ENCODE assay signal across 8 mouse cellular contexts in the genomic region with DNA sequence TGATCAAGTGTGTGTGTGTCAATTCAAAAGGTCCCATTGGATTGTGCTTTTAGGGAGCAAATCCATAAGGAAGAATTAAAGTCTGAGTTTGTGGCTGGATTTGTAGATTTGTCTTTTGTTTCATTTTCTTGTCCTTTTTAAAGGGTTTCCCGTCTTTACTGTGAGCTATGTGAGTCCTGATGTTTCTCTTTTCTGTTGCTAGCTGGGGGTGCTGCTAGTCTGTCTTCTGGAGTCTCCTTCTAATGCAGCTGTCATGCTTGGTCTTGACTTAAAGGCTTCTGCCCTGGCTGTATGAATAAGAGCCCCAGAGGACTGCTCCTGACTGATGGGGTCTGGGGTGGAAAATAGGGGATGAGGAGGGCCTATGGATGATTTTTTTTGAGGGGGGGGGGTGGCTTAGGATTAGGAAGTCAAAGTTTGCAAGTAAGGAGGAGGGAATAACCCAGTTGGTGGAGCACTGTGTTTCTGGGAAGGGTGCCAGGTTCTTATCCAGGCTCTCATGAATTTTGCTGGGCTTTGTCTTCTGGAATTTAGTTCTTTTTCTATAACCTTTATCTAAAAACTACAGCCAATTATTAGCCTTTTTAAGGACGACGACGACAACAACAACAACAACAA. TPM values are rescaled to one million over a fixed set of nuclear protein-coding genes. Genes with fewer than 3 reads are reported as not detected.
DNase-seq lines count a peak whose midpoint lies in the region; ATAC-seq lines count a peak whose summit lies in the region.

No protein-coding gene starts in this region.

- H3K9ac ChIP-seq in midbrain, embryonic 13.5 days (replicated peaks): no peak overlapping the region
- no peak overlapping the region for H3K9ac ChIP-seq in midbrain, embryonic 16.5 days (ENCODE audit: low read depth, low read length)
- no peak overlapping the region for H3K9ac ChIP-seq in kidney, embryonic 16.5 days (replicated peaks; ENCODE audit: low read length)
- H3K9ac ChIP-seq in midbrain, embryonic 14.5 days (replicated peaks; ENCODE audit: low read length): no peak overlapping the region

- WGBS in midbrain, embryonic 13.5 days: 78% methylated on average over 4 of the region's 4 CpGs
- WGBS in midbrain, embryonic 16.5 days: 76% methylated on average over 4 of the region's 4 CpGs
- WGBS in kidney, embryonic 16.5 days: 55% methylated on average over 4 of the region's 4 CpGs
- 77% methylated on average over 4 of the region's 4 CpGs for WGBS in midbrain, embryonic 14.5 days

- H3K4me1 ChIP-seq in midbrain, embryonic 13.5 days (replicated peaks): peaks cover 12% of the 10 kb centered on the region
- H3K4me1 ChIP-seq in midbrain, embryonic 16.5 days (ENCODE audit: control insufficient read depth, insufficient read depth, low read length): peaks cover 7% of the 10 kb centered on the region
- H3K4me1 ChIP-seq in kidney, embryonic 16.5 days (ENCODE audit: insufficient read depth, low read length): peaks cover 18% of the 10 kb centered on the region
- H3K4me1 ChIP-seq in midbrain, embryonic 14.5 days (ENCODE audit: control insufficient read depth, insufficient read depth, low read length): 0 out of 2 replicates have a peak, but pooled peaks cover 3% of the 10 kb centered on the region

- no peaks in the 10 kb centered on the region for H3K36me3 ChIP-seq in midbrain, embryonic 13.5 days
- H3K36me3 ChIP-seq in midbrain, embryonic 16.5 days (ENCODE audit: control insufficient read depth, insufficient read depth, low read length): no peaks in the 10 kb centered on the region
- no peaks in the 10 kb centered on the region for H3K36me3 ChIP-seq in kidney, embryonic 16.5 days (ENCODE audit: insufficient read depth, low read length)
- no peaks in the 10 kb centered on the region for H3K36me3 ChIP-seq in midbrain, embryonic 14.5 days (ENCODE audit: control insufficient read depth, insufficient read depth, low read length)

- peak overlapping the region; percentile 65; the same call in 1 of the 2 replicates for H3K27ac ChIP-seq in midbrain, embryonic 13.5 days
- H3K27ac ChIP-seq in midbrain, embryonic 16.5 days (ENCODE audit: low read length): no peak overlapping the region
- H3K27ac ChIP-seq in kidney, embryonic 16.5 days (ENCODE audit: low read length): peak overlapping the region; percentile 61
- no peak overlapping the region for H3K27ac ChIP-seq in midbrain, embryonic 14.5 days (replicated peaks; ENCODE audit: low read depth, low read length)

- no peaks in the 10 kb centered on the region for H3K27me3 ChIP-seq in midbrain, embryonic 13.5 days
- H3K27me3 ChIP-seq in midbrain, embryonic 16.5 days (ENCODE audit: control insufficient read depth, insufficient read depth, low read depth, low read length): no peaks in the 10 kb centered on the region
- H3K27me3 ChIP-seq in kidney, embryonic 16.5 days (ENCODE audit: insufficient read depth, low read length): no peaks in the 10 kb centered on the region
- H3K27me3 ChIP-seq in midbrain, embryonic 14.5 days (ENCODE audit: control insufficient read depth, insufficient read depth, low read length): no peaks in the 10 kb centered on the region

- DNase-seq in cerebellum, adult 18-20 months: peak; percentile 10 to 12
- DNase-seq in cerebellum, adult 11-12 months: no peak
- peak; percentile 39 for DNase-seq in heart, adult 8-10 months (ENCODE audit: low spot score)
- peak; percentile 47 for DNase-seq in midbrain, embryonic 14.5 days

- no peak for ATAC-seq in midbrain, embryonic 13.5 days
- no peak for ATAC-seq in midbrain, embryonic 16.5 days
- ATAC-seq in kidney, embryonic 16.5 days (ENCODE audit: low FRiP score, low TSS enrichment): no peak
- ATAC-seq in midbrain, embryonic 14.5 days (ENCODE audit: low FRiP score, low TSS enrichment): no peak
- ATAC-seq in megakaryocyte progenitor cell, adult 5-6 weeks (replicated peaks; ENCODE audit: poor library complexity): no peak

- H3K4me2 ChIP-seq in midbrain, embryonic 13.5 days (replicated peaks): peak overlapping the region; percentile 52; the same call in 1 of the 2 replicates
- H3K4me2 ChIP-seq in midbrain, embryonic 16.5 days (ENCODE audit: low read length): no peak overlapping the region; the same call in 1 of the 2 replicates
- peak overlapping the region; percentile 81; the same call in 1 of the 2 replicates for H3K4me2 ChIP-seq in kidney, embryonic 16.5 days (replicated peaks; ENCODE audit: low read depth, low read length)
- no peak overlapping the region for H3K4me2 ChIP-seq in midbrain, embryonic 14.5 days (ENCODE audit: low read length)

- no peaks in the 10 kb centered on the region for H3K9me3 ChIP-seq in midbrain, embryonic 13.5 days
- no peaks in the 10 kb centered on the region for H3K9me3 ChIP-seq in midbrain, embryonic 16.5 days (replicated peaks; ENCODE audit: control insufficient read depth, low read length, poor library complexity, severe bottlenecking)
- H3K9me3 ChIP-seq in kidney, embryonic 16.5 days (ENCODE audit: low read length): no peaks in the 10 kb centered on the region
- H3K9me3 ChIP-seq in midbrain, embryonic 14.5 days (ENCODE audit: control insufficient read depth, low read length): no peaks in the 10 kb centered on the region

- no peak overlapping the region for H3K4me3 ChIP-seq in midbrain, embryonic 13.5 days (replicated peaks)
- H3K4me3 ChIP-seq in midbrain, embryonic 16.5 days (ENCODE audit: low read depth, low read length): no peak overlapping the region
- H3K4me3 ChIP-seq in kidney, embryonic 16.5 days (ENCODE audit: low read length): no peak overlapping the region
- no peak overlapping the region for H3K4me3 ChIP-seq in midbrain, embryonic 14.5 days (replicated peaks; ENCODE audit: low read depth, low read length)

RNA-seq across cellular contexts. Expression of gene Fggy, which starts 1.1 kb away (rescaled TPM):
- 7.5 and 9.2 TPM in 2 replicates for polyA plus RNA-seq in midbrain, embryonic 13.5 days (2015; fragmentation: Nextera tagmentation; extraction: Ambion mirVana)
- polyA plus RNA-seq in midbrain, embryonic 16.5 days (2015; fragmentation: Nextera tagmentation; extraction: Ambion mirVana): 5.9 and 7.0 TPM in 2 replicates
- 10 to 100 TPM in 1 of 4 experiments, 1 to 10 TPM in 3; 8.2 to 12.0 (median 9.5) TPM for total RNA-seq in heart, adult 8-10 months (2022)
- 40.6 and 42.7 TPM in 2 replicates for polyA plus RNA-seq in kidney, embryonic 16.5 days (2015; fragmentation: Nextera tagmentation; extraction: Ambion mirVana)
- 8.5 and 8.8 TPM in 2 replicates for polyA plus RNA-seq in midbrain, embryonic 14.5 days (2014; fragmentation: Nextera tagmentation; extraction: Ambion mirVana)
- total RNA-seq in megakaryocyte progenitor cell, adult 5-6 weeks (2015): 7.3 and 9.5 TPM in 2 replicates
- 8.3 and 10.1 TPM in 2 replicates for total RNA-seq in megakaryocyte progenitor cell, adult 5-6 weeks (2017)

Comparison
In these comparisons a context has a peak if more than half of its experiments do, and no peak if none do; other contexts are left out.
1. H3K27ac ChIP-seq: peak in midbrain, embryonic 13.5 days (single experiment) and kidney, embryonic 16.5 days (single experiment); none in midbrain, embryonic 16.5 days (single experiment) and midbrain, embryonic 14.5 days (single experiment).
2. H3K4me2 ChIP-seq: peak in midbrain, embryonic 13.5 days (single experiment) and kidney, embryonic 16.5 days (single experiment); none in midbrain, embryonic 16.5 days (single experiment) and midbrain, embryonic 14.5 days (single experiment).